Mouse (Mus musculus) gastrocnemius, adult 18-20 months (tissue): ENCODE data around the gene Klhl11. TPM values are rescaled to one million over a fixed set of nuclear protein-coding genes. Genes with fewer than 3 reads are reported as not detected.

Experiments used
- DNase-seq: peaks from one replicate; pipeline ENCODE4 v3.0.0; 2021; ENCODE audit warnings: low spot score
- total RNA-seq, 2 experiments: library from RNA; stranded (reverse); gene quantifications; 2 replicates each; pipeline ENCODE4 v1.2.3; 2021

Klhl11 gene
- total RNA-seq, 2 experiments from 2014 or later, result 2.7 to 4.2 TPM

GRCm38 (mm10) chr11:100471352-100472196 is 967 bp downstream of the Klhl11 start:
- no peak for DNase-seq

DNA sequence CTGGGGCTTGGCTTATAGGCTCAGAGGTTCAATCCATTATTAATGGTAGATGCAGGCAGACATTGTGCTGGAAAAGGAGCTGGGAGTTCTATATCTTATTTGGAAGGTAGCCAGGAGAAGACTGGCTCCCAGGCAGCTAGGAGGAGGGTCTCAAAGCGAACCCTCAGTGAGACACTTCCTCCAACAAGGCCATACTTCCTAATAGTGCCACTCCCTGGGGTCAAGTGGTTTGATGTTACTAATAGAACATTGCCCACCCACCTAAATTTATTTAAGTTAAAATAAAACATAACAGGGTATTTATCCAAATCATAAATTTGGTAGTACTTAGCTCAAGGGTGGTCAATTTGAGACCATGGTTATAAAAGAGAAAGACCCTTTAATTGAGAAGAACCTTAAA is 6.7 kb downstream of the Klhl11 start:
- no peak for DNase-seq

GRCm38 (mm10) chr11:100465229-100465792 is 7.2 kb downstream of the Klhl11 start:
- DNase-seq, result no peak

GRCm38 (mm10) chr11:100462699-100463098 is 9.8 kb downstream of the Klhl11 start:
- DNase-seq, result peak; percentile 40

DNA sequence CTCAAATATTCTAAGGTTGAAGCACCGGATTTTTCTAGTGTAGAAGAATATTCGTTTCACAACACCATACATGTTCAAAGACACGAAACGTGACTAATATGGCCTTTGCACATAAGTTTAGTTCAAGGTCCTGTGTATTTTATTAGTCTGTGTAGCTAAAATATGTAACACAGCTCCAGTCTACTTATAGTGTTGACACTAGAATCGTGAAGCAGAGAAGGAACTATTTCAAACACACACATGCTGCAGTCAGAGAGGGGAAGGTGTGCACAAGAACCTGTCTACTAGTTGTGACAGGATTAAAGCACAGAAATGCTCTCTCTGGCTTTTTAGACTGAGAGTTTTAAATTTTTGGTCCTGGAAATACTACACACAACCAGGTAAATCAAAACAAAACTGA is 14.8 kb downstream of the Klhl11 start:
- DNase-seq, result no peak

GRCm38 (mm10) chr11:100457247-100457646 is 15.3 kb downstream of the Klhl11 start:
- no peak for DNase-seq

GRCm38 (mm10) chr11:100442625-100443024 is 29.9 kb downstream of the Klhl11 start:
- no peak for DNase-seq

DNA sequence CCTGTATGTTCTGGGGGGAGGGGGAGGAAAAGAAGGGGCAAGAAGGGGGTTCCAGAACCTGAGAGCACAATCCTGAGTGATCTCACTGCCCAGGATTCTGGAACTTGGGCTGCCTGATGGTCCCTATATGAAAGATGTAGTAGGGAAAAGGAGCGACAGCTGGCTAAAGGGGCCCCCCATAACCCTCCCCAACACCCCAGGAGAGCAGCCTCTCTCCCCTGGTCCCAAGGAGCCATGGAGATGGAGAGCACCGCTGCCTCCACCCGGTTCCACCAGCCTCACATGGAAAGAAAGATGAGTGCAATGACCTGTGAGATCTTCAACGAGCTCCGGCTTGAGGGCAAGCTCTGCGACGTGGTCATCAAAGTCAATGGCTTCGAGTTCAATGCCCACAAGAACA is 30.7 kb downstream of the Klhl11 start, which contains the start of the genes Nt5c3b and Klhl10:
Gene Nt5c3b (minus strand): TSS at position 12 of the 400 bp plus-strand sequence.
Gene Klhl10 (plus strand): TSS at position 121 of the 400 bp plus-strand sequence.
- no peak for DNase-seq

DNA sequence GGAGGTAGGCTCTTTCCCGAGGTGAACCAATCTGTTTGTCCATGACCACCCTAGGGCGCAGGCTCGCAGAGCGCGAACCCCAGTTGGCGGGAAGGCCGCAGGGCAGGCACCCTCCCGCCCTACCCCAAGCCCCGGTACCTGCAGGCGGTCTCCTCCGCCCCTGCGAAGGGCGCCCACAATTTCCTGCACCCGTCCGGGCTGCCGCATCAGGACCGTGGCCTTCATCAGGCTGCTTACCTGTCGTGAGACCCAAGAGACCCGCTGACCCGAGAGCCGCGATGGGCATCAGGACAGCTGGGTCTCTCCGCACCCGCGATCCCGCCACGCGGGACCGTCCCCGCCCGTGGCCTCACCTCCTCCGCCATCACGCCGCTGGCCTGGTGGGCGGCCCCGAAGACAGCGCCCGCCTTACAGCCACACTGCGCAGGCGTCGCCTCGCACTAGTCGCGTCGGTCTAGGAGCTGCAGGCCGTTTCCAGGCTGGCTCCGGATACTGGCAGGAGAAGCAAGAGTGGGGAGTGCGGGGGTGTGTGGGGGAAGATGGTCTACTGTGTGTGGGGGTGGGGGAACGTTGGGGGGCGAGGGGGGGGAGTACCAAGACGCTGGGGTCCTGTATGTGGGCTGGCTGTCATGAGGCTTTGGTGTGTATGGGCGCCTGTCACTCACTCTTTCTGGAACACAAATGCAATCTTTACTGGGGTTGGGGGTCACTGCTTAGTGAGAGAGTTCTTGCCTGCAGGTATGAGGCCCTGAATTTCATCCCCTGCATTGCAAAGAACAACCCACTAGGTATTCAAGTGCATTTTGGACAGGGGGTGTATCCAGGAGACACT is 31.6 kb downstream of the Klhl11 start:
- peak; percentile 82 for DNase-seq

GRCm38 (mm10) chr11:100437901-100438300 is 34.6 kb downstream of the Klhl11 start:
- DNase-seq, result no peak

- no peak for DNase-seq
These were observed 36.8 kb downstream of the Klhl11 start for GRCm38 (mm10) chr11:100435678-100436246.

GRCm38 (mm10) chr11:100432002-100432401 is 40.5 kb downstream of the Klhl11 start:
- DNase-seq, result no peak

DNA sequence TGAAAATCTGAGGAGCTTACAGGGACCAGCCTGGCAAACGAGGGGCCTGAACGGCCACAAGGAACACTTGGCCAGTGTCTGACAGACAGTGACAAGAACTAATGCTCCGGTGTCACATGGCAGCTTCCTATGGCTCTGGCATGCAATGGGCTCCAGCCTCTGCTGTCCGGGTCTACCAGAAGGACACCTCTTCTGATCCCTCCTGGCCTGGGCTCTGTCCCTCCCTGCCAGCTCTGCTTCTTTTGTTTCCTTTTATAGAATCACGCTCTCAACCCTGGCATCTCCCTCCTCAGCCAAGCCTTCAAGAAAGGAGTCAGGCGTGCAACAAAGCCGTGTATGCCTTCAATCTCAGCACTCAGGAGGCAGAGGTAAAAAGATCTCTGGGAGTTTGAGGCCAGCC is 42.5 kb downstream of the Klhl11 start:
- DNase-seq, result no peak

DNA sequence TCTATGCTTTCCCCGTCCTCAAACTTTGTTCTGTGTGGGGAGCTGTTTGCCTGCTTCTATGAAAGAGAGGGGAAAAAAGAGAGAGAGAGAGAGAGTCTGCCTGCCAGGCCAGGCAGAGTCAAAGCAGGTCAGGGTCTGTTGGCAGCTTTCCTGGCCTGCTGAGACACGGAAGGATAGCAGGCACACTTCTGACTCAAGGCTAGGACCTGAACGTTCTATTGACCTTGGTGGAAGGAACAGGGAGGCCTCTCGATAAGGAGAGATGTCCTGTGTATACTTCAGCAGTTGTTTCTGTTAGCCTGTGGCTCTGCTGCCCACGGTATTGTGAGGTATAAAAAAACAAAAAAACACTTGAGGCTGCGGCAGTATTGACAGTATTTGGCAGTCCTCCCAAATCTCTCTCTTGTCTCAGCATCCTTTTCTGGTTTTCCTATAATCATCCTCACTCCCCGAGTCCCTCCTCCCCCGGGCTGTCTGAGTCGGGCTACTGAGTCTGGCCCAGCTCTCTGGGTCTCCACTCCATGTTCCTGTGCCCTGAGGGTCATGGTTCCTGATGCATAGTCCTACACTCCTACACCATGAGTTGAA is 43.8 kb downstream of the Klhl11 start:
- no peak for DNase-seq

DNA sequence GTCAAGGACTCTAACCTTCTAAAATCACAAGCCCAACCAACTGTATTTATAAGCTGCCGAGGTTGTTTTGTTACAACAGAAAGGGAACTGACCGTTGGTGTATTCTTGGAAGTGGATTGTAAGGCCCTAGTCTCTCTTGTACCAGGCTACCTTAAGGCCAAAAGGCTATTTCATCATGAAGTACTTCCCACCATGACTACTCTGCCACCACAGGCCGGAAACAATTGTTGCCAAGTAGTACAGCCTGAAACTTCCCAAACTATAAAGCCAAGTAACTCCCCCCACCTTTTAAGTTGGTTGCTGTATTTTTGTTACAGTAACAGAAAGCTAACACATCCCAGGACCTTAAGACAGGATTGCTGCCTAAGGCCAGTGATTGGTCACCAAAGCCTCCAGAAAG is 45.7 kb downstream of the Klhl11 start:
- no peak for DNase-seq

DNA sequence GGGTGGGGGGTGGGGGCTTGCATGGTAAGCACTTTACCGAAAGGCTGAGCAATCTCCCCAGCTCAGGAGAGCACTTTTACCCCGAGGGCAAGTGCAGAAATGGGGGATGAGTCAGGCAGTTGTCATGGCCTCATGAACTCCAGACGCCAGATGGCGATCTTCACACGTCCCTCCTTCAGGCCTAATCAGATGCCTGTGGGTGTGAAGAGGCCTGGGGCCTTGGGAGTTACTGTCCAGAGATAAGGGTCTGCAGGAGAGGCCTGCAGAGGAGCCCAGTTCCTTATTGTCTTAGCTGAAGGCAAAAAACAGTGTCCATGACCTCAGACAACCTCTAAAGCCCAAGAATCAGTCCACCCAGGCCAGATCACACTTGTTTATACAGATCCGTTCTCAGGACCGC is 46.7 kb downstream of the Klhl11 start:
- DNase-seq, result peak; percentile 68

DNA sequence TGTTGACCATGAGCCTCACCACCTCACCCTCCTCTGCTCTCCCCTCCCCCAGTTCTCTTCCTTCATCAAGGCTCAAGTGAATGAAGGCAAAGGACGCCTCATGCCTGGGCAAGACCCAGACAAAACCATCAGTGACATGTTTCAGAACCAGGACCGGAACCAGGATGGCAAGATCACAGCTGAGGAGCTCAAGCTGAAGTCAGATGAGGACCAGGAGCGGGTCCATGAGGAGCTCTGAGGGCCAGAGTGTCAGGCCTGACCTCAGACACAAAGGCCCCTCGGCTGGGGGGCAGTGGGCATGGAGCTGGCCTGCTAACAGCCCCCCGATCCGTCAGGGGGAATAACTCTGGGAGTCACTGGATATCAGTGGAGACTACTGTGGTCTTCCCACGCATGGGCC is 48.7 kb downstream of the Klhl11 start:
- no peak for DNase-seq

GRCm38 (mm10) chr11:100421537-100421936 is 51.0 kb downstream of the Klhl11 start:
- no peak for DNase-seq

GRCm38 (mm10) chr11:100414914-100415822 is 57.4 kb downstream of the Klhl11 start, which contains the start of gene Fkbp10:
Gene Fkbp10 (plus strand): TSS chr11:100415697.
- peak; percentile 55 for DNase-seq
